Mouse (Mus musculus) limb, embryonic 12.5 days (tissue): ENCODE data around the gene Slc7a6. TPM values are rescaled to one million over a fixed set of nuclear protein-coding genes. Genes with fewer than 3 reads are reported as not detected.

Source experiments
- ATAC-seq: fragments of 200-750 bp; cut with Nextera tagmentation; 2 replicates; pipeline ENCODE4 v1.8.0; 2017; ENCODE audit warnings: low read depth, moderate TSS enrichment; ENCODE audit not compliant: insufficient number of reproducible peaks, insufficient read depth, low FRiP score, low TSS enrichment
- H3K27ac ChIP-seq: fragments of 300-500 bp; sonication (generic); 2 replicates; pipeline ENCODE4 v1.5.1; 2016; ENCODE audit warnings: mild to moderate bottlenecking, moderate library complexity
- H3K27me3 ChIP-seq: fragments of 300-500 bp; sonication (generic); 2 replicates; pipeline ENCODE4 v1.6.1; 2016; ENCODE audit warnings: mild to moderate bottlenecking, moderate library complexity
- H3K36me3 ChIP-seq: fragments of 300-500 bp; sonication (generic); 2 replicates; pipeline ENCODE4 v1.6.1; 2016; ENCODE audit warnings: mild to moderate bottlenecking, moderate library complexity
- H3K4me1 ChIP-seq: fragments of 300-500 bp; sonication (generic); replicated peaks from 2 replicates; pipeline ENCODE4 v1.6.1; 2016
- H3K4me2 ChIP-seq: fragments of 300-500 bp; sonication (generic); 2 replicates; pipeline ENCODE4 v1.6.1; 2016; ENCODE audit warnings: mild to moderate bottlenecking, moderate library complexity
- H3K4me3 ChIP-seq: fragments of 300-500 bp; sonication (generic); replicated peaks from 2 replicates; pipeline ENCODE4 v1.5.1; 2016; ENCODE audit warnings: mild to moderate bottlenecking
- H3K9ac ChIP-seq: fragments of 300-500 bp; sonication (generic); replicated peaks from 2 replicates; pipeline ENCODE4 v1.6.1; 2016; ENCODE audit warnings: mild to moderate bottlenecking, moderate library complexity
- H3K9me3 ChIP-seq: fragments of 300-500 bp; sonication (generic); 2 replicates; pipeline ENCODE4 v1.6.1; 2016; ENCODE audit warnings: mild to moderate bottlenecking, moderate library complexity
- WGBS: fragments of 180-500 bp; shearing (Covaris S2); methylation state at CpG from one replicate; pipeline ENCODE4 v1.1.7; 2016; 5-methylcytosine and 5-hydroxymethylcytosine counted together
- polyA plus RNA-seq: library from polyadenylated mRNA; unstranded; fragments of >200 nt; fragmentation: Nextera tagmentation; extraction: Ambion mirVana; gene quantifications from 2 replicates; pipeline ENCODE4 v1.2.1, GENCODE M21; 2016

Gene Slc7a6
- polyA plus RNA-seq, 1 experiment from 2014 or later = 70.8 TPM

DNA sequence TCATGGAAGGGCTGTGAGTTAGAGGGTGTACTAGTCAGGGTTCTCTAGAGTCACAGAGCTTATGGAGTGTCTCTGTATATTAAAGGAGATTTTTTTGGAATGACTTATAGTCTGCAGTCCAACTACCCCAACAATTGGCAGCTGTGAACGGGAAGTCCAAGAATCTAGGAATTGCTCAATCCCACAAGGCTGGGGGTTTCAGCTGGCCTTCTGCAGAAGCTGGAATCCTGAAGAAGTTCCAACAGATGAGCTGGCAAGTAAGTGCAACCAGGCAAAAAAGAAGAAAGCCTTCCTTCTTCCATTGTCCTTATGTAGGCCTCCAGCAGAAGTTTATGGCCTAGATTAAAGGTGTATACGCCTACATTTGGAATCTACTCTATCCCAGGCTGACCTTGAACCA lies 23.3 kb upstream of the Slc7a6 start:
- WGBS = 79% methylated on average over 2 of the region's 2 CpGs
- ATAC-seq = no peak

GRCm38 (mm10) chr8:106146014-106146413 lies 22.6 kb upstream of the Slc7a6 start:
- Histone ChIP-seq H3K4me1 (peaks cover 6% of the 10 kb centered on the region; the same call in 1 of the 2 replicates), H3K36me3 (no peaks in the 10 kb centered on the region), H3K4me2 (no peak overlapping the region), H3K9ac (no peak overlapping the region), H3K27me3 (no peaks in the 10 kb centered on the region), H3K9me3 (no peaks in the 10 kb centered on the region), H3K4me3 (no peak overlapping the region), H3K27ac (no peak overlapping the region)
- WGBS = 90% methylated on average over 4 of the region's 4 CpGs
- ATAC-seq = no peak

More for the DNA sequence above, 23.3 kb upstream of the Slc7a6 start:
- Histone ChIP-seq H3K4me3 (no peak overlapping the region), H3K9me3 (no peaks in the 10 kb centered on the region), H3K4me1 (0 out of 2 replicates have a peak, but pooled peaks cover 3% of the 10 kb centered on the region), H3K4me2 (no peak overlapping the region), H3K9ac (no peak overlapping the region), H3K36me3 (no peaks in the 10 kb centered on the region), H3K27ac (no peak overlapping the region), H3K27me3 (no peaks in the 10 kb centered on the region)

DNA sequence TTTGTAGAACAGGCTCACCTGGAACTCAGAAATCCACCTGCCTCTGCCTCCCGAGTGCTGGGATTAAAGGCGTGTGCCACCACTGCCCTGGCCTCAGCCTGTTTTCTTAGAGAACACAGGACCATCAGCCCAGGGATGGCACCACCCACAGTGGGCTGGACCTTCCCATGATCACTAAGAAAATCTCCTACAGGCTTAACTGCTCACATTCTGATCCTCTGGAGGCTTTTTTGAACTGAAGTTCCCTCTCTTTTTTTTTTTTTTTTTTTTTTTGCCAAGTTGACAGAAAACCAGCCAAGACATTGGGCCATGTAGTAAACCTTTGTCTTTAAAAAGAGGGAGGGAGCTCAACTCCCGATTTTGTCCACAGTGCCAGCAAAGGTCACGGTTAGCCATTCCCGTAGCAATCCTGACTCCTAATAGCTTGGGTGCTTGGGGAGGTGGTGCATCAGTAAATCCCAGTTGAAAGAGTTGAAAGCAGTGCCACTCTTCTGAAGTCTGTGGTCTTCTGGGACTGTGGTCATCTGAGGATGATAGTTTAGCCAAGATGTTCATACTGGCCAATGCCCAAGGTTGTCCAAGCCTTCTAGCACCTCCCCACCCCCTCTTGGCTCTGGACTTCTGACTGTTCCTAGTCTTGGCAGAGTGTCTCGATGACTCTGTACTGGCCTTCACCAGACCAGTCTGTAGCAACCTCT lies 20.6 kb upstream of the Slc7a6 start:
- Histone ChIP-seq H3K9me3 (no peaks in the 10 kb centered on the region), H3K4me2 (no peak overlapping the region), H3K36me3 (no peaks in the 10 kb centered on the region), H3K27me3 (no peaks in the 10 kb centered on the region), H3K4me1 (peaks cover 8% of the 10 kb centered on the region; the same call in 1 of the 2 replicates), H3K4me3 (no peak overlapping the region), H3K27ac (no peak overlapping the region), H3K9ac (no peak overlapping the region)
- no peak for ATAC-seq
- 84% methylated on average over 6 of the region's 6 CpGs for WGBS

GRCm38 (mm10) chr8:106149025-106149424 lies 19.6 kb upstream of the Slc7a6 start:
- no peak overlapping the region for H3K27ac ChIP-seq
- H3K36me3 ChIP-seq = no peaks in the 10 kb centered on the region
- 86% methylated on average over 6 of the region's 6 CpGs for WGBS
- H3K27me3 ChIP-seq = no peaks in the 10 kb centered on the region
- H3K9ac ChIP-seq = no peak overlapping the region
- no peak for ATAC-seq
- no peaks in the 10 kb centered on the region for H3K9me3 ChIP-seq
- no peak overlapping the region for H3K4me3 ChIP-seq
- peaks cover 8% of the 10 kb centered on the region; the same call in 1 of the 2 replicates for H3K4me1 ChIP-seq
- no peak overlapping the region for H3K4me2 ChIP-seq

DNA sequence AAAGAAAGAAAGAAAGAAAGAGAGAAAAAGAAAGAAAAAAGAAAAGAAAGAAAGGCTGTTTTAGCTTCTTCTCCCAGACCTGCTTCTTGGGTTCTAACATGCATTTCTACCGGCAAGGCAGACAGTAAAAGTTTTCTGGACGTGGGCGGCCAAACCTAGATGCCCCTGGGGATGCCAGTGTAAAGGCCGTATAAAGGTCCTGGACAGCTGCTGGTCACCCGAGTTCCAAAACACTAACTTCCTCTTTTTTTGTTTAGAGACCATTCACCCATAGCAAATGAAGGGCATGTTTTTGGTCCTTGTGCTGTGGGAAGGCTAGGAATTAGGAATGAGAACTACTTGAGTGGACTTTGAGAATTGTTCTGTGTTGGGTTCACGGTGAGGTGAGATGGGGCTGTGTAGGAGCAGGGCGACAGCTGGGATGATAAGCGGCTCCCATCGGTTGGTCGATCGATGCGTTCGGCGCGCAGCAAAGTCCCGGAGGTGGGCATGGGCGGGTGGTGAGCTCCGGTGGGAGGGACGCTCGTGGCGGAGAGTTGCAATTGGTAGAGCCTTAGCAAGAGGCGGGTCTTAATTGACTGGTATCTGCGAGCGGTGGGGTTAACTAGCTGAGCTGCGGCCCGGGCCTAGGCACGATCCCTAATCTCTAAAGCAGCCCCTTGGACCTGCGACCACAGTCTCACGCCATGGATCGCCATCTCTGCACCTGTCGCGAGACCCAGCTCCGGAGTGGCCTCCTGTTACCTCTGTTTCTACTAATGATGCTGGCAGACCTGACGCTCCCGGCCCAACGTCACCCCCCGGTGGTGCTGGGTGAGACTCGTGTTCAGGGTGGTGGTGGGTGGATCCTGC lies 18.6 kb upstream of the Slc7a6 start, which contains the start of gene Pla2g15:
Gene Pla2g15, plus strand, starts transcription at position 599 of the 852 bp plus-strand sequence.
- Histone ChIP-seq H3K4me1 (peaks cover 8% of the 10 kb centered on the region; the same call in 1 of the 2 replicates), H3K9me3 (no peaks in the 10 kb centered on the region), H3K4me2 (peak within 1 kb of the TSS; percentile 71), H3K9ac (peak within 1 kb of the TSS; percentile 70), H3K27ac (0 out of 2 replicates have a peak within 1 kb of the TSS, but pooled peaks have one; percentile 13), H3K4me3 (peak within 1 kb of the TSS; percentile 75), H3K27me3 (no peaks in the 10 kb centered on the region), H3K36me3 (peaks cover 8% of the 10 kb centered on the region)
- ATAC-seq = peak; percentile 95
- WGBS = 3% methylated on average over 38 of the region's 38 CpGs

DNA sequence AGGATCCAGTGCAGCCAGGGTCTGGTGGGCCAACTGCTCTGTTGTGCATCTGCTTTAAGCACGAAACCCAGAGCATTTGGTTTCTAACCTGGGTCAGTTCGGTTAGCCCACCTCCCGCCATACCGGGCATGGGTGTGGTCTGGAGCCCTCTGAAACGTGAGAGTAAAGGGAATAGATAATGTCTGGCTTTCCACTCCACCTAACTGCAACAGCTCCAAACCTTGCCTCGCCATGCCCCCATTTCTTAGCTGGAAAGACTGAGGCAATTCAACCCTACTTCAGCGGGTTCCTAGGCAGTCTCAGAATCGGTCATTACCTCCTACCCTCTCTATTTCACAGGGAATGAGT lies 18.0 kb upstream of the Slc7a6 start:
- Histone ChIP-seq H3K27ac (0 out of 2 replicates have a peak overlapping the region, but pooled peaks have one; percentile 13), H3K4me2 (peak overlapping the region; percentile 71), H3K27me3 (no peaks in the 10 kb centered on the region), H3K4me1 (peaks cover 8% of the 10 kb centered on the region; the same call in 1 of the 2 replicates), H3K9me3 (no peaks in the 10 kb centered on the region), H3K9ac (peak overlapping the region; percentile 70), H3K4me3 (peak overlapping the region; percentile 75), H3K36me3 (peaks cover 10% of the 10 kb centered on the region)
- 17% methylated on average over 8 of the region's 8 CpGs for WGBS
- ATAC-seq = no peak

- Histone ChIP-seq H3K4me3 (peak overlapping the region; percentile 75), H3K27ac (no peak overlapping the region), H3K9me3 (no peaks in the 10 kb centered on the region), H3K4me1 (peaks cover 8% of the 10 kb centered on the region; the same call in 1 of the 2 replicates), H3K27me3 (no peaks in the 10 kb centered on the region), H3K4me2 (peak overlapping the region; percentile 71), H3K36me3 (peaks cover 12% of the 10 kb centered on the region), H3K9ac (0 out of 2 replicates have a peak overlapping the region, but pooled peaks have one; percentile 70)
- ATAC-seq = no peak
- 81% methylated on average over 9 of the region's 9 CpGs for WGBS
Observed at GRCm38 (mm10) chr8:106151041-106151440, 17.6 kb upstream of the Slc7a6 start.

- no peak overlapping the region for H3K27ac ChIP-seq
- peaks cover 20% of the 10 kb centered on the region for H3K36me3 ChIP-seq
- no peaks in the 10 kb centered on the region for H3K9me3 ChIP-seq
- no peak for ATAC-seq
- H3K4me1 ChIP-seq = peaks cover 8% of the 10 kb centered on the region; the same call in 1 of the 2 replicates
- no peak overlapping the region for H3K4me3 ChIP-seq
- H3K4me2 ChIP-seq = no peak overlapping the region
- no peak overlapping the region for H3K9ac ChIP-seq
- no peaks in the 10 kb centered on the region for H3K27me3 ChIP-seq
- 89% methylated on average over 4 of the region's 4 CpGs for WGBS
Observed at GRCm38 (mm10) chr8:106152876-106153275, 15.8 kb upstream of the Slc7a6 start.

GRCm38 (mm10) chr8:106157419-106157818 lies 11.2 kb upstream of the Slc7a6 start:
- Histone ChIP-seq H3K36me3 (peaks cover 62% of the 10 kb centered on the region), H3K4me3 (no peak overlapping the region), H3K27ac (no peak overlapping the region), H3K9ac (no peak overlapping the region), H3K9me3 (no peaks in the 10 kb centered on the region), H3K27me3 (no peaks in the 10 kb centered on the region), H3K4me1 (no peaks in the 10 kb centered on the region), H3K4me2 (no peak overlapping the region)
- no peak for ATAC-seq
- 94% methylated on average over 1 of the region's 1 CpGs for WGBS

- no peak overlapping the region for H3K9ac ChIP-seq
- 87% methylated on average over 10 of the region's 10 CpGs for WGBS
- H3K4me1 ChIP-seq = no peaks in the 10 kb centered on the region
- peaks cover 72% of the 10 kb centered on the region for H3K36me3 ChIP-seq
- H3K9me3 ChIP-seq = no peaks in the 10 kb centered on the region
- H3K27ac ChIP-seq = no peak overlapping the region
- H3K4me3 ChIP-seq = no peak overlapping the region
- ATAC-seq = no peak
- no peaks in the 10 kb centered on the region for H3K27me3 ChIP-seq
- H3K4me2 ChIP-seq = no peak overlapping the region
Observed at GRCm38 (mm10) chr8:106158381-106158780, 10.3 kb upstream of the Slc7a6 start.

DNA sequence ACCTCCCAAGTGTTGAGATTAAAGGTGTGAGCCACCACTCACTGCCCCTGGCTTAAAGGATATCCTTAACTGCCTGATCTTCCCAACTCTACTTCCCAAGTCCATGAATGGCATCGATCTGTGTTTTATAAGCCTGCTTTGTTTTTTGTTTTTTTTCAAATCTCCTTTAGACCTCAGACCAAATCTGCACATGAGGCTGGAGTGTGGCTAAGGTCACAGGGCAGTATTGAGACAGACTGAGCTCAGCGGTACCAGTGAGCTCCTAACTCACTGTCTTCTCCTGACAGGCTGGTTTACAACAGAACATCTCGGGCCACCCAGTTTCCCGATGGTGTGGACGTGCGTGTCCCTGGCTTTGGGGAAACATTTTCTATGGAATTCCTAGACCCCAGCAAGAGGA lies 8.8 kb upstream of the Slc7a6 start:
- H3K4me3 ChIP-seq = no peak overlapping the region
- no peaks in the 10 kb centered on the region for H3K4me1 ChIP-seq
- H3K9ac ChIP-seq = no peak overlapping the region
- H3K4me2 ChIP-seq = no peak overlapping the region
- 88% methylated on average over 6 of the region's 6 CpGs for WGBS
- H3K9me3 ChIP-seq = no peaks in the 10 kb centered on the region
- peaks cover 79% of the 10 kb centered on the region for H3K36me3 ChIP-seq
- H3K27ac ChIP-seq = no peak overlapping the region
- no peak for ATAC-seq
- H3K27me3 ChIP-seq = no peaks in the 10 kb centered on the region
